Mouse (Mus musculus) ES-E14 (cell line): ENCODE results near the gene Cdk15.

Experiments used
- CHD2 ChIP-seq: IDR thresholded peaks from 2 replicates; pipeline ENCODE4 v1.6.1; 2014; ENCODE audit warnings: mild to moderate bottlenecking, low read depth, low read length, inconsistent platforms
- HCFC1 ChIP-seq: IDR thresholded peaks from 2 replicates; pipeline ENCODE4 v1.6.1; 2012; ENCODE audit warnings: low read length, inconsistent platforms, borderline replicate concordance; ENCODE audit not compliant: insufficient read depth
- MAFK ChIP-seq: IDR thresholded peaks from 2 replicates; pipeline ENCODE4 v1.6.1; 2014; ENCODE audit warnings: mild to moderate bottlenecking, low read depth, low read length, inconsistent platforms; ENCODE audit not compliant: insufficient read depth
- ZNF384 ChIP-seq: IDR thresholded peaks from 2 replicates; pipeline ENCODE4 v1.6.1; 2012; ENCODE audit warnings: low read depth, low read length, inconsistent platforms

- TF ChIP-seq MAFK (no peak), ZNF384 (no peak), CHD2 (no peak), HCFC1 (no peak)
These were observed 9.1 kb upstream of the Cdk15 start for GRCm38 (mm10) chr1:59247602-59248001.
